Mouse (Mus musculus): Measurements from ENCODE around the gene Slc18a2. TPM values are rescaled to one million over a fixed set of nuclear protein-coding genes. Genes with fewer than 3 reads are reported as not detected.

Slc18a2 gene
- polyA plus RNA-seq, 1 experiment from 2014 or later, result 5.7 TPM

- Histone ChIP-seq H3K4me1 (replicated peaks; ENCODE audit: control insufficient read depth, insufficient read depth, low read length) (no peaks in the 10 kb centered on the region), H3K27ac (ENCODE audit: low read length) (no peak overlapping the region), H3K9ac (ENCODE audit: low read length) (no peak overlapping the region), H3K9me3 (ENCODE audit: control insufficient read depth, low read length) (no peaks in the 10 kb centered on the region), H3K36me3 (ENCODE audit: control insufficient read depth, insufficient read depth, low read length) (no peaks in the 10 kb centered on the region), H3K4me3 (ENCODE audit: low read length) (no peak overlapping the region), H3K4me2 (ENCODE audit: low read depth, low read length) (no peak overlapping the region), H3K27me3 (ENCODE audit: control insufficient read depth, insufficient read depth, low read depth, low read length) (no peaks in the 10 kb centered on the region)
- WGBS, result 73% methylated on average over 5 of the region's 5 CpGs
- ATAC-seq (ENCODE audit: low read depth), result no peak
These were observed 31.6 kb downstream of the Slc18a2 start for GRCm38 (mm10) chr19:59292183-59292839.

DNA sequence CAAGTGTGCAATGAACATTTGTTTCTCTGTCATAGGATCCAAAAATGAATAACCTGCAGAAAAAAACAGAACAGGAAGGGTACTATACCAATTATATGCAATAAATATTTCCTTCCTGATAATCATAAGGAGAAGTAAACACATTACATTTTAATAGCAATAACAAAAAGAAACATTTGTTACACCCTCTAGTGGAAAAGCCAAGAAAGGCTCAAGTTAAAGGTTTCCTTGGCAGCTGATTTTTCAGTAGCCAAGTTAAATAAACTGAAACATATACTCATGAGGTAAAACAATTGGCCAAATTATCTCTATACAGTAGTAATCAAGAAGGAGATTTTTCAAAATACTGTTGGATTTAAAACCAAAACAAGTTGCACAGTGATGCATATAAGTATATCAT lies 54.6 kb downstream of the Slc18a2 start:
- no peak overlapping the region for H3K9ac ChIP-seq (ENCODE audit: low read length)
- H3K27ac ChIP-seq (ENCODE audit: low read length), result no peak overlapping the region
- H3K4me1 ChIP-seq (replicated peaks; ENCODE audit: control insufficient read depth, insufficient read depth, low read length), result no peaks in the 10 kb centered on the region
- no peak overlapping the region for H3K4me3 ChIP-seq (ENCODE audit: low read length)
- peaks cover 3% of the 10 kb centered on the region; the same call in 1 of the 2 replicates for H3K36me3 ChIP-seq (ENCODE audit: control insufficient read depth, insufficient read depth, low read length)
- H3K9me3 ChIP-seq (ENCODE audit: control insufficient read depth, low read length), result no peaks in the 10 kb centered on the region
- H3K4me2 ChIP-seq (ENCODE audit: low read depth, low read length), result no peak overlapping the region
- no peak for ATAC-seq (ENCODE audit: low read depth)
- no peaks in the 10 kb centered on the region for H3K27me3 ChIP-seq (ENCODE audit: control insufficient read depth, insufficient read depth, low read depth, low read length)

DNA sequence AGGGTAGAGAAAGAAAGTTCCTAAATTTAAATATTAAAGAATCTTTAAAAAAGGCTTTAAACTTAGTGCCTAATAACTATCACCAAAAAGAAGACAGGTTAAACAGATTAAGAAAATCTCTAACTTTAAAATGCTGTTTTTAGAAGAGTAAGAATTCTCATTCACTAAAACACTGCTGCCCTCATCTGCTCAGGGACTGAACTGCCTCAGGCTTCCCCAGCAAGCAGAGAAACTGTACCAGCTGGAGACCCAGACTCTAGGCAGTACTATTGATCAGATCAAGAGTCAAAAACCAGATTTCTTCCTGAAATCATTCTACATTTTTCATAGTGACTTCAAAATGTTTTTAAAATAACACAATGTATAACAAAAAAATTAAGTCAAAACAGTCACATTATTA lies 55.9 kb downstream of the Slc18a2 start:
- H3K27ac ChIP-seq (ENCODE audit: low read length), result no peak overlapping the region

GRCm38 (mm10) chr19:59321990-59322389 lies 61.3 kb downstream of the Slc18a2 start, which contains the start of gene Rps12-ps3:
Gene Rps12-ps3, plus strand, starts transcription at chr19:59322290.
- WGBS, result 97% methylated on average over 10 of the region's 14 CpGs
- no peak within 1 kb of the TSS for H3K9ac ChIP-seq (ENCODE audit: low read length)
- H3K36me3 ChIP-seq (ENCODE audit: control insufficient read depth, insufficient read depth, low read length), result peaks cover 5% of the 10 kb centered on the region
- no peaks in the 10 kb centered on the region for H3K9me3 ChIP-seq (ENCODE audit: control insufficient read depth, low read length)
- ATAC-seq (ENCODE audit: low read depth), result no peak
- no peaks in the 10 kb centered on the region for H3K4me1 ChIP-seq (replicated peaks; ENCODE audit: control insufficient read depth, insufficient read depth, low read length)
- no peak within 1 kb of the TSS for H3K4me3 ChIP-seq (ENCODE audit: low read length)
- H3K27ac ChIP-seq (ENCODE audit: low read length), result no peak within 1 kb of the TSS
- H3K4me2 ChIP-seq (ENCODE audit: low read depth, low read length), result no peak within 1 kb of the TSS
- H3K27me3 ChIP-seq (ENCODE audit: control insufficient read depth, insufficient read depth, low read depth, low read length), result no peaks in the 10 kb centered on the region

More for the DNA sequence above, 55.9 kb downstream of the Slc18a2 start:
- Histone ChIP-seq H3K4me3 (ENCODE audit: low read length) (no peak overlapping the region), H3K4me2 (ENCODE audit: low read depth, low read length) (no peak overlapping the region), H3K27me3 (ENCODE audit: control insufficient read depth, insufficient read depth, low read depth, low read length) (no peaks in the 10 kb centered on the region), H3K4me1 (replicated peaks; ENCODE audit: control insufficient read depth, insufficient read depth, low read length) (no peaks in the 10 kb centered on the region), H3K9ac (ENCODE audit: low read length) (no peak overlapping the region), H3K9me3 (ENCODE audit: control insufficient read depth, low read length) (no peaks in the 10 kb centered on the region), H3K36me3 (ENCODE audit: control insufficient read depth, insufficient read depth, low read length) (peaks cover 3% of the 10 kb centered on the region; the same call in 1 of the 2 replicates)
- no peak for ATAC-seq (ENCODE audit: low read depth)

- no peak for ATAC-seq (ENCODE audit: low read depth)
- Histone ChIP-seq H3K9me3 (ENCODE audit: control insufficient read depth, low read length) (no peaks in the 10 kb centered on the region), H3K27ac (ENCODE audit: low read length) (no peak overlapping the region), H3K27me3 (ENCODE audit: control insufficient read depth, insufficient read depth, low read depth, low read length) (no peaks in the 10 kb centered on the region), H3K4me2 (ENCODE audit: low read depth, low read length) (no peak overlapping the region), H3K4me1 (replicated peaks; ENCODE audit: control insufficient read depth, insufficient read depth, low read length) (no peaks in the 10 kb centered on the region), H3K36me3 (ENCODE audit: control insufficient read depth, insufficient read depth, low read length) (no peaks in the 10 kb centered on the region), H3K4me3 (ENCODE audit: low read length) (no peak overlapping the region), H3K9ac (ENCODE audit: low read length) (no peak overlapping the region)
These were observed 70.1 kb downstream of the Slc18a2 start for GRCm38 (mm10) chr19:59330816-59331225.

- H3K9ac ChIP-seq (ENCODE audit: low read length), result no peak overlapping the region
- no peaks in the 10 kb centered on the region for H3K9me3 ChIP-seq (ENCODE audit: control insufficient read depth, low read length)
- no peak overlapping the region for H3K4me3 ChIP-seq (ENCODE audit: low read length)
- H3K27me3 ChIP-seq (ENCODE audit: control insufficient read depth, insufficient read depth, low read depth, low read length), result no peaks in the 10 kb centered on the region
- H3K36me3 ChIP-seq (ENCODE audit: control insufficient read depth, insufficient read depth, low read length), result no peaks in the 10 kb centered on the region
- H3K4me2 ChIP-seq (ENCODE audit: low read depth, low read length), result no peak overlapping the region
- peaks cover 3% of the 10 kb centered on the region; the same call in 1 of the 2 replicates for H3K4me1 ChIP-seq (replicated peaks; ENCODE audit: control insufficient read depth, insufficient read depth, low read length)
- 97% methylated on average over 1 of the region's 1 CpGs for WGBS
- no peak for ATAC-seq (ENCODE audit: low read depth)
- no peak overlapping the region for H3K27ac ChIP-seq (ENCODE audit: low read length)
These were observed 76.0 kb downstream of the Slc18a2 start for GRCm38 (mm10) chr19:59336655-59337054.

GRCm38 (mm10) chr19:59337872-59338681 lies 77.4 kb downstream of the Slc18a2 start:
- Histone ChIP-seq H3K27me3 (ENCODE audit: control insufficient read depth, insufficient read depth, low read depth, low read length) (no peaks in the 10 kb centered on the region), H3K4me2 (ENCODE audit: low read depth, low read length) (no peak overlapping the region), H3K9ac (ENCODE audit: low read length) (no peak overlapping the region), H3K9me3 (ENCODE audit: control insufficient read depth, low read length) (no peaks in the 10 kb centered on the region), H3K36me3 (ENCODE audit: control insufficient read depth, insufficient read depth, low read length) (no peaks in the 10 kb centered on the region), H3K27ac (ENCODE audit: low read length) (no peak overlapping the region), H3K4me3 (ENCODE audit: low read length) (no peak overlapping the region), H3K4me1 (replicated peaks; ENCODE audit: control insufficient read depth, insufficient read depth, low read length) (peaks cover 8% of the 10 kb centered on the region; the same call in 1 of the 2 replicates)
- 86% methylated on average over 3 of the region's 3 CpGs for WGBS
- ATAC-seq (ENCODE audit: low read depth), result no peak

DNA sequence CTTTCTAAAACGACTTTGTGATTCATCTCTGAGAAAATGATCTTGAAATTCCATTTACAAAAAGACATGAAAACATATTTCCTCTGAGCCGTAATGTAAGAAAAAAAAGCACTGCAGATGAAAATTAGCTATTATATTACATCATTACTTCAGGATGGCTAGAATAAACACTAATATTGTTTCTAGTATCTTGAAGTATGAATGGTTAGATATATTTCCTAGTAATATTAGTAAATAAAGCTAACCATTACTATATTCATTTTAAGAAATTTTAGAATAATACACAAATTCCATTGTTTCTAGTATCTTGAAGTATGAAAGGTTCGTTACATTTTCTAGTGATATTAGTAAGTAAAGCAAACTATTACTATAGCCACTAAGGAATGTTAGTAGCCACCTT lies 79.2 kb downstream of the Slc18a2 start:
- H3K36me3 ChIP-seq (ENCODE audit: control insufficient read depth, insufficient read depth, low read length), result no peaks in the 10 kb centered on the region

GRCm38 (mm10) chr19:59342964-59343363 lies 82.3 kb downstream of the Slc18a2 start:
- Histone ChIP-seq H3K27me3 (ENCODE audit: control insufficient read depth, insufficient read depth, low read depth, low read length) (no peaks in the 10 kb centered on the region), H3K27ac (ENCODE audit: low read length) (no peak overlapping the region), H3K36me3 (ENCODE audit: control insufficient read depth, insufficient read depth, low read length) (no peaks in the 10 kb centered on the region), H3K9ac (ENCODE audit: low read length) (no peak overlapping the region), H3K4me2 (ENCODE audit: low read depth, low read length) (peak overlapping the region; percentile 85), H3K9me3 (ENCODE audit: control insufficient read depth, low read length) (no peaks in the 10 kb centered on the region), H3K4me1 (replicated peaks; ENCODE audit: control insufficient read depth, insufficient read depth, low read length) (peaks cover 23% of the 10 kb centered on the region), H3K4me3 (ENCODE audit: low read length) (peak overlapping the region; percentile 34)
- WGBS, result 23% methylated on average over 2 of the region's 2 CpGs
- no peak for ATAC-seq (ENCODE audit: low read depth)

More for the DNA sequence above, 79.2 kb downstream of the Slc18a2 start:
- Histone ChIP-seq H3K9ac (ENCODE audit: low read length) (no peak overlapping the region), H3K9me3 (ENCODE audit: control insufficient read depth, low read length) (no peaks in the 10 kb centered on the region), H3K27me3 (ENCODE audit: control insufficient read depth, insufficient read depth, low read depth, low read length) (no peaks in the 10 kb centered on the region), H3K27ac (ENCODE audit: low read length) (no peak overlapping the region), H3K4me2 (ENCODE audit: low read depth, low read length) (no peak overlapping the region), H3K4me1 (replicated peaks; ENCODE audit: control insufficient read depth, insufficient read depth, low read length) (peaks cover 18% of the 10 kb centered on the region), H3K4me3 (ENCODE audit: low read length) (no peak overlapping the region)
- no peak for ATAC-seq (ENCODE audit: low read depth)
- WGBS, result 67% methylated on average over 3 of the region's 3 CpGs

Measured in lung, embryonic 16.5 days (tissue).